Mouse (Mus musculus) kidney, postnatal 14 days (tissue): ENCODE data around the gene Mast2.
A peak's percentile ranks its signal among the peaks of the same experiment; 100 is the strongest.

Source experiments
- DNase-seq: peaks from one replicate; pipeline ENCODE4 v3.0.0; 2022; ENCODE audit warnings: mixed read lengths

Mast2 gene

GRCm38 (mm10) chr4:116406668-116407067, 57.3 kb downstream of the Mast2 start:
- DNase-seq: no peak

GRCm38 (mm10) chr4:116405955-116406351, 58.0 kb downstream of the Mast2 start:
- DNase-seq: no peak

- DNase-seq: no peak
These were observed 58.6 kb downstream of the Mast2 start for GRCm38 (mm10) chr4:116405276-116405954.

GRCm38 (mm10) chr4:116403884-116404283, 60.1 kb downstream of the Mast2 start:
- DNase-seq: no peak

- DNase-seq: no peak
These were observed 61.3 kb downstream of the Mast2 start for GRCm38 (mm10) chr4:116402708-116403107.

GRCm38 (mm10) chr4:116398051-116398450, 65.9 kb downstream of the Mast2 start:
- no peak for DNase-seq

GRCm38 (mm10) chr4:116377973-116378667, 85.9 kb downstream of the Mast2 start:
- peak; percentile 16 for DNase-seq

GRCm38 (mm10) chr4:116371676-116372075, 92.3 kb downstream of the Mast2 start:
- peak; percentile 10 for DNase-seq

- DNase-seq: no peak
These were observed 105.9 kb downstream of the Mast2 start for GRCm38 (mm10) chr4:116358099-116358498.

- no peak for DNase-seq
These were observed 111.1 kb downstream of the Mast2 start for GRCm38 (mm10) chr4:116352919-116353318.

- DNase-seq: peak; percentile 24
These were observed 111.5 kb downstream of the Mast2 start for GRCm38 (mm10) chr4:116352496-116352895.

GRCm38 (mm10) chr4:116342119-116342518, 121.9 kb downstream of the Mast2 start:
- peak; percentile 72 for DNase-seq

- DNase-seq: no peak
These were observed 127.7 kb downstream of the Mast2 start for GRCm38 (mm10) chr4:116336294-116336693.

- no peak for DNase-seq
These were observed 134.7 kb downstream of the Mast2 start for GRCm38 (mm10) chr4:116329256-116329655.

GRCm38 (mm10) chr4:116322127-116322526, 141.9 kb downstream of the Mast2 start:
- no peak for DNase-seq

- DNase-seq: no peak
These were observed 146.4 kb downstream of the Mast2 start for GRCm38 (mm10) chr4:116317575-116317974.

- no peak for DNase-seq
These were observed 159.4 kb downstream of the Mast2 start for GRCm38 (mm10) chr4:116304551-116304950.

GRCm38 (mm10) chr4:116300878-116301355, 163.1 kb downstream of the Mast2 start:
- DNase-seq: no peak

GRCm38 (mm10) chr4:116293296-116293695, 170.7 kb downstream of the Mast2 start:
- no peak for DNase-seq

GRCm38 (mm10) chr4:116291561-116291960, 172.4 kb downstream of the Mast2 start:
- no peak for DNase-seq

- DNase-seq: peak; percentile 10
These were observed 181.8 kb downstream of the Mast2 start for GRCm38 (mm10) chr4:116282211-116282610.

- DNase-seq: no peak
These were observed 195.8 kb downstream of the Mast2 start for GRCm38 (mm10) chr4:116268220-116268619.
